Mouse (Mus musculus): ENCODE results near the gene Cpsf3. TPM values are rescaled to one million over a fixed set of nuclear protein-coding genes. Genes with fewer than 3 reads are reported as not detected.

Gene Cpsf3
- total and polyA plus RNA-seq, 3 experiments: 79.8 to 159 (median 117) TPM

DNA sequence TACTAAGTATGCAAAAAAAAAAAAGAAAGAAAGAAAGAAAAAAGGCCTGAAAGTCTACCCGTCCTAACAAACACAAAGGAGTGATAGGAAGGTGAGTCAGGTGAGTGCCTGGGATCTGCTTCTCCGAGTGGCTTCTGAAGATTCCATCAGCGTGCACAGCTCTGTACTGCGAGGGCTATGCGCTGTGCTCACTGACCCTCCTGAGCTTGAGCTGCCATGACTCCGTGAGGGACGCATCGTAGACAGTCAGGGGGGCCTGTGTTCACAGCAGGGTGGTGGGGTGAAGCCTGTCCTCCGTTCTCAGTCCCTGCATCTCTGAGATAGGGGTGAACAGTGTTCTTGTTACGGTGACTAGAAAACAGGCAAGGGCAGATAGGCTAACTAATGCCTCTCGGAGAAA lies 13.7 kb downstream of the Cpsf3 start:
- in situ Hi-C loops (cut with MboI; ENCODE audit: low pct_ligation_motif_present, low pct_unique_long_range_greater_than_20kb, low sequenced_read_pairs): loop anchor here (25.0 kb wide), 1 partner anchor 313 kb away; no protein-coding TSS in a partner anchor
- no peak for TF ChIP-seq POLR2A (IDR thresholded peaks at IDR 0.05; ENCODE audit: low read depth, low read length)
- TF ChIP-seq UBTF (IDR thresholded peaks at IDR 0.05; ENCODE audit: low read depth, low read length): no peak
- TF ChIP-seq JUN (IDR thresholded peaks at IDR 0.05; ENCODE audit: insufficient read depth, low read depth, low read length): no peak
- Histone ChIP-seq H3K4me2 (ENCODE audit: insufficient read depth, low read depth, poor library complexity, severe bottlenecking) (no peak overlapping the region), H3K27me3 (replicated peaks) (no peaks in the 10 kb centered on the region), H3K9me3 (replicated peaks; ENCODE audit: low read length) (no peaks in the 10 kb centered on the region), H3K79me2 (replicated peaks; ENCODE audit: control insufficient read depth, extremely low read depth, insufficient read depth, poor library complexity, severe bottlenecking) (no peaks in the 10 kb centered on the region), H3K9ac (ENCODE audit: insufficient read depth, low read depth) (no peak overlapping the region), H3K27ac (ENCODE audit: insufficient read depth, low read depth) (no peak overlapping the region), H3K4me1 (ENCODE audit: control insufficient read depth in 1 of 2, insufficient read depth in 2 of 2) (no peaks in the 10 kb centered on the region), H3K4me3 (replicated peaks in 1 of 3; ENCODE audit: low read depth in 2 of 3, low read length in 2 of 3, poor library complexity in 1 of 3) (no peak overlapping the region), H3K36me3 (replicated peaks in 1 of 2; ENCODE audit: control insufficient read depth in 1 of 2, insufficient read depth in 1 of 2, low read length in 1 of 2) (peaks cover 75 to 89% of the 10 kb centered on the region in 2 experiments)
- dilution Hi-C loops (cut with MboI; ENCODE audit: extremely low pct_ligation_motif_present, extremely low pct_unique_long_range_greater_than_20kb, low sequenced_read_pairs): no loop called here
- no peak for DNase-seq (ENCODE audit: extremely low read depth)

DNA sequence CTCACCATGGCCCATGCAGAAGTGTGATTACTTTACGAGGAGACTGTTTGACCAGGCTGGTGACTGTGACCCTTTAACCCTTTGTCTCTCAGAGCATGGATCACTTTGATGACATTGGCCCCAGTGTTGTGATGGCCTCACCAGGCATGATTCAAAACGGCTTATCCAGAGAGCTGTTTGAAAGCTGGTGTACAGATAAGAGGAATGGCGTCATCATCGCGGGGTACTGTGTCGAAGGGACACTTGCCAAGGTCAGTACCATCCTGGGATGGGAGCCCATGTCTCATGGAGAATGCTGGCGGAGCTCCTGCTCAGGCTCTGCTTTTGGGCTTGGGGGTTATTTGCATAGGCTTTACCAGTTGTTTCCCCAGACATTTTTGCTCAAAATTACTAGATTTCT lies 16.1 kb downstream of the Cpsf3 start:
- H3K9me3 ChIP-seq (replicated peaks; ENCODE audit: low read length): no peaks in the 10 kb centered on the region
- H3K4me3 ChIP-seq (replicated peaks in 1 of 3; ENCODE audit: low read depth in 2 of 3, low read length in 2 of 3, poor library complexity in 1 of 3): no peak overlapping the region
- no peak for DNase-seq (ENCODE audit: extremely low read depth)
- H3K79me2 ChIP-seq (replicated peaks; ENCODE audit: control insufficient read depth, extremely low read depth, insufficient read depth, poor library complexity, severe bottlenecking): no peaks in the 10 kb centered on the region; the same call in 1 of the 2 replicates
- peaks cover 72 to 88% of the 10 kb centered on the region in 2 experiments for H3K36me3 ChIP-seq (replicated peaks in 1 of 2; ENCODE audit: control insufficient read depth in 1 of 2, insufficient read depth in 1 of 2, low read length in 1 of 2)
- H3K27ac ChIP-seq (ENCODE audit: insufficient read depth, low read depth): no peak overlapping the region
- dilution Hi-C loops (cut with MboI; ENCODE audit: extremely low pct_ligation_motif_present, extremely low pct_unique_long_range_greater_than_20kb, low sequenced_read_pairs): no loop called here
- no peak for TF ChIP-seq NRF1 (IDR thresholded peaks at IDR 0.05; ENCODE audit: low read depth, low read length)
- no peak for TF ChIP-seq ZMIZ1 (IDR thresholded peaks at IDR 0.05; ENCODE audit: low read depth, low read length)
- TF ChIP-seq MXI1 (IDR thresholded peaks at IDR 0.05; ENCODE audit: low read depth, low read length): no peak
- TF ChIP-seq ELF1 (IDR thresholded peaks at IDR 0.05; ENCODE audit: low read depth, low read length): no peak
- no peak for TF ChIP-seq TCF12 (IDR thresholded peaks at IDR 0.05; ENCODE audit: low read depth, low read length)
- TF ChIP-seq ZC3H11A (IDR thresholded peaks at IDR 0.05; ENCODE audit: low read depth, low read length): no peak
- TF ChIP-seq KAT2A (IDR thresholded peaks at IDR 0.05; ENCODE audit: insufficient replicate concordance, low read length): no peak
- no peak for TF ChIP-seq ETS1 (conservative IDR thresholded peaks at IDR 0.05; ENCODE audit: low read depth, low read length)
- no peak for TF ChIP-seq EP300 (IDR thresholded peaks at IDR 0.05; ENCODE audit: low read length)
- no peak for TF ChIP-seq GABPA (IDR thresholded peaks at IDR 0.05; ENCODE audit: insufficient replicate concordance, low read depth, low read length)
- H3K4me2 ChIP-seq (ENCODE audit: insufficient read depth, low read depth, poor library complexity, severe bottlenecking): no peak overlapping the region
- in situ Hi-C loops (cut with MboI; ENCODE audit: low pct_ligation_motif_present, low pct_unique_long_range_greater_than_20kb, low sequenced_read_pairs): no loop called here
- H3K27me3 ChIP-seq (replicated peaks): no peaks in the 10 kb centered on the region
- no peaks in the 10 kb centered on the region for H3K4me1 ChIP-seq (ENCODE audit: control insufficient read depth in 1 of 2, insufficient read depth in 2 of 2)
- no peak overlapping the region for H3K9ac ChIP-seq (ENCODE audit: insufficient read depth, low read depth)

DNA sequence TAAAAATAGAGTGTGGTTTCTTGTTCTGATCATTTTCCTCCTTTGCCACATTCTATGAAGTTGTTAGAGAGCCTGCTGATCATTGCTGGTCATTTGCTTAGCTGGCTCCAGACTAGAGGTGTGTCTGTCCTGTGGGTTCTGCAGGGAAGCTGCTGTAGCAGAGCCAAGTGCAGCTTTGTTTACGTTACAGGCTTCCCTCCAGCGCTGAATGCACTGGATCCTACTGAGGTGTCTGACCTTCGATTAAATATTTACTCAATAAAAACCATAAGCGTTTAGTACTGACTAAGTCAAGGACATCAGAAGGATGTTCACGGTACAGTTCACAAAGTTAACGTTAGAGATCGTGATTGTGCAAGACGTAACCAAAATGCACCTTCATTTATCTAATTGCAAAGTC lies 16.7 kb downstream of the Cpsf3 start:
- in situ Hi-C loops (cut with MboI; ENCODE audit: low pct_ligation_motif_present, low pct_unique_long_range_greater_than_20kb, low sequenced_read_pairs): no loop called here
- H3K27me3 ChIP-seq (replicated peaks): no peaks in the 10 kb centered on the region
- H3K4me2 ChIP-seq (ENCODE audit: insufficient read depth, low read depth, poor library complexity, severe bottlenecking): no peak overlapping the region
- no peaks in the 10 kb centered on the region; the same call in 1 of the 2 replicates for H3K79me2 ChIP-seq (replicated peaks; ENCODE audit: control insufficient read depth, extremely low read depth, insufficient read depth, poor library complexity, severe bottlenecking)
- H3K4me1 ChIP-seq (ENCODE audit: control insufficient read depth in 1 of 2, insufficient read depth in 2 of 2): no peaks in the 10 kb centered on the region
- H3K4me3 ChIP-seq (replicated peaks in 1 of 3; ENCODE audit: low read depth in 2 of 3, low read length in 2 of 3, poor library complexity in 1 of 3): no peak overlapping the region
- no peaks in the 10 kb centered on the region for H3K9me3 ChIP-seq (replicated peaks; ENCODE audit: low read length)
- TF ChIP-seq ZKSCAN1 (IDR thresholded peaks at IDR 0.05; ENCODE audit: borderline replicate concordance, low read depth, low read length): no peak
- TF ChIP-seq UBTF (IDR thresholded peaks at IDR 0.05; ENCODE audit: low read depth, low read length): no peak
- TF ChIP-seq MAX (IDR thresholded peaks at IDR 0.05; ENCODE audit: low read length): no peak
- DNase-seq (ENCODE audit: extremely low read depth): no peak
- H3K27ac ChIP-seq (ENCODE audit: insufficient read depth, low read depth): no peak overlapping the region
- no peak overlapping the region for H3K9ac ChIP-seq (ENCODE audit: insufficient read depth, low read depth)
- dilution Hi-C loops (cut with MboI; ENCODE audit: extremely low pct_ligation_motif_present, extremely low pct_unique_long_range_greater_than_20kb, low sequenced_read_pairs): no loop called here
- H3K36me3 ChIP-seq (replicated peaks in 1 of 2; ENCODE audit: control insufficient read depth in 1 of 2, insufficient read depth in 1 of 2, low read length in 1 of 2): peaks cover 74 to 88% of the 10 kb centered on the region in 2 experiments
